In genomic region chr5:90067817-90068216, GRCm38 (mm10) we compare ENCODE assay signal across 10 mouse cellular contexts.
"Had no signal": no experiment of that assay in that cellular context is flagged by ENCODE, and none has a peak within 500 bp of the region (broad histone marks: within the 10 kb centered on the region; RNA-seq: fewer than 3 reads in every experiment).

No protein-coding gene starts in this region.

- H3K4me1 ChIP-seq: liver, embryonic 12.5 days; neural tube, embryonic 12.5 days had no signal

- H3K4me2 ChIP-seq: limb, embryonic 15.5 days; liver, embryonic 12.5 days; midbrain, embryonic 11.5 days; neural tube, embryonic 12.5 days had no signal

- H3K27me3 ChIP-seq: limb, embryonic 15.5 days; liver, embryonic 12.5 days; neural tube, embryonic 12.5 days had no signal

- H3K27ac ChIP-seq: limb, embryonic 15.5 days; liver, embryonic 12.5 days; neural tube, embryonic 12.5 days; stomach, postnatal 0 days had no signal

- H3K9ac ChIP-seq: limb, embryonic 15.5 days; liver, embryonic 12.5 days; neural tube, embryonic 12.5 days had no signal

- H3K9me3 ChIP-seq: limb, embryonic 15.5 days; liver, embryonic 12.5 days; neural tube, embryonic 12.5 days had no signal

- ATAC-seq: liver, embryonic 12.5 days had no signal

- H3K4me3 ChIP-seq: limb, embryonic 15.5 days; liver, embryonic 12.5 days; neural tube, embryonic 12.5 days had no signal

- H3K36me3 ChIP-seq: limb, embryonic 15.5 days; liver, embryonic 12.5 days; neural tube, embryonic 12.5 days had no signal

- DNase-seq: kidney, adult 11 months; kidney, postnatal 14 days; left cerebral cortex, postnatal 4 days; lung, postnatal 4 days; thymus, postnatal 4 days had no signal
